Comparison of ENCODE assay signal across 23 mouse cellular contexts in genomic region chr13:69394544-69394943, GRCm38 (mm10).
DNase-seq lines count a peak whose midpoint lies in the region; ATAC-seq and TF ChIP-seq lines count a peak whose summit lies in the region.
"Had no signal": no experiment of that assay in that cellular context is flagged by ENCODE, and none has a peak within 500 bp of the region (broad histone marks: within the 10 kb centered on the region; RNA-seq: fewer than 3 reads in every experiment).

No protein-coding gene starts in this region.

- no peaks in the 10 kb centered on the region for H3K27me3 ChIP-seq in liver, embryonic 11.5 days (replicated peaks; ENCODE audit: control insufficient read depth, insufficient read depth, low read length)
- no peaks in the 10 kb centered on the region for H3K27me3 ChIP-seq in liver, embryonic 12.5 days (replicated peaks)
- H3K27me3 ChIP-seq in liver, embryonic 16.5 days (ENCODE audit: control insufficient read depth, insufficient read depth, low read depth, low read length), result no peaks in the 10 kb centered on the region
- H3K27me3 ChIP-seq: embryonic facial prominence, embryonic 12.5 days; forebrain, embryonic 13.5 days; Patski had no signal

- no peaks in the 10 kb centered on the region for H3K4me1 ChIP-seq in liver, embryonic 11.5 days (replicated peaks; ENCODE audit: control insufficient read depth, insufficient read depth, low read length)
- H3K4me1 ChIP-seq in liver, embryonic 12.5 days, result no peaks in the 10 kb centered on the region
- H3K4me1 ChIP-seq in liver, embryonic 16.5 days (ENCODE audit: control insufficient read depth, low read depth, low read length), result no peaks in the 10 kb centered on the region
- H3K4me1 ChIP-seq in lung, adult 2 months (ENCODE audit: control insufficient read depth, insufficient read depth, low read length), result no peaks in the 10 kb centered on the region
- H3K4me1 ChIP-seq: embryonic facial prominence, embryonic 10.5 days; embryonic facial prominence, embryonic 12.5 days; forebrain, embryonic 13.5 days had no signal

- H3K4me3 ChIP-seq in liver, embryonic 11.5 days (ENCODE audit: low read depth, low read length), result no peak overlapping the region
- H3K4me3 ChIP-seq in liver, embryonic 12.5 days, result no peak overlapping the region
- no peak overlapping the region for H3K4me3 ChIP-seq in liver, embryonic 16.5 days (ENCODE audit: low read depth, low read length)
- no peak overlapping the region for H3K4me3 ChIP-seq in lung, adult 2 months (replicated peaks; ENCODE audit: extremely low read depth, low read depth, low read length)
- H3K4me3 ChIP-seq: embryonic facial prominence, embryonic 10.5 days; embryonic facial prominence, embryonic 12.5 days; forebrain, embryonic 13.5 days had no signal

- no peak for TF ChIP-seq CTCF in lung, adult 2 months (IDR thresholded peaks at IDR 0.05; ENCODE audit: insufficient read depth, low read length)

- H3K9ac ChIP-seq in liver, embryonic 11.5 days (ENCODE audit: low read depth, low read length), result no peak overlapping the region
- no peak overlapping the region for H3K9ac ChIP-seq in liver, embryonic 12.5 days
- no peak overlapping the region for H3K9ac ChIP-seq in liver, embryonic 16.5 days (ENCODE audit: low read depth, low read length)
- H3K9ac ChIP-seq: embryonic facial prominence, embryonic 12.5 days; forebrain, embryonic 13.5 days had no signal

- no peak overlapping the region for H3K4me2 ChIP-seq in liver, embryonic 11.5 days
- no peak overlapping the region for H3K4me2 ChIP-seq in liver, embryonic 12.5 days
- no peak overlapping the region for H3K4me2 ChIP-seq in liver, embryonic 16.5 days (ENCODE audit: low read depth, low read length)
- H3K4me2 ChIP-seq: embryonic facial prominence, embryonic 12.5 days; forebrain, embryonic 13.5 days had no signal

- 68% methylated on average over 4 of the region's 4 CpGs for whole genome bisulfite sequencing in liver, embryonic 11.5 days
- WGBS in liver, embryonic 12.5 days (ENCODE audit: insufficient replicate concordance), result 54% methylated on average over 4 of the region's 4 CpGs
- 52% methylated on average over 4 of the region's 4 CpGs for WGBS in liver, embryonic 16.5 days (ENCODE audit: insufficient replicate concordance)
- WGBS in lung, adult 2 months, result 76% methylated on average over 4 of the region's 4 CpGs

- no peak overlapping the region for H3K27ac ChIP-seq in liver, embryonic 11.5 days (ENCODE audit: low read depth, low read length)
- H3K27ac ChIP-seq in liver, embryonic 12.5 days, result no peak overlapping the region
- H3K27ac ChIP-seq in liver, embryonic 16.5 days (ENCODE audit: low read length), result no peak overlapping the region
- H3K27ac ChIP-seq: embryonic facial prominence, embryonic 10.5 days; embryonic facial prominence, embryonic 12.5 days; forebrain, embryonic 13.5 days had no signal

- TF ChIP-seq POLR2A in lung, adult 2 months (IDR thresholded peaks at IDR 0.05; ENCODE audit: borderline replicate concordance, extremely low read depth, low read depth, low read length), result no peak

- peak; percentile 54 for ATAC-seq in liver, embryonic 11.5 days (replicated peaks; ENCODE audit: low FRiP score)
- ATAC-seq in liver, embryonic 12.5 days, result peak; percentile 27; the same call in 1 of the 2 replicates
- peak; percentile 45 for ATAC-seq in liver, embryonic 16.5 days (ENCODE audit: low read depth)
- no peak for ATAC-seq in megakaryocyte progenitor cell, adult 5-6 weeks (replicated peaks; ENCODE audit: poor library complexity)
- ATAC-seq: activated CD4-positive, CD25-positive, alpha-beta regulatory T cell, adult 4 months; CD4-positive, CD25-positive, alpha-beta regulatory T cell, adult 4 months; forebrain, embryonic 13.5 days; Patski had no signal

- H3K9me3 ChIP-seq in liver, embryonic 11.5 days (ENCODE audit: control insufficient read depth, low read length), result no peaks in the 10 kb centered on the region
- H3K9me3 ChIP-seq in liver, embryonic 12.5 days (replicated peaks), result no peaks in the 10 kb centered on the region
- no peaks in the 10 kb centered on the region for H3K9me3 ChIP-seq in liver, embryonic 16.5 days (replicated peaks; ENCODE audit: control insufficient read depth, low read length)
- H3K9me3 ChIP-seq: embryonic facial prominence, embryonic 10.5 days; embryonic facial prominence, embryonic 12.5 days; forebrain, embryonic 13.5 days had no signal

- DNase-seq in liver, embryonic 11.5 days (ENCODE audit: low spot score), result no peak
- no peak for DNase-seq in liver
- peak; percentile 20 for DNase-seq in yolk sac, embryonic 10.5 days (ENCODE audit: low spot score)
- no peak for DNase-seq in lung, adult 2 months
- DNase-seq: adrenal gland, adult 8-10 months; adrenal gland, postnatal 14 days; adrenal gland, postnatal 36 days; B cell, adult 2 months; cerebellum, adult 11-12 months; cerebellum, adult 2 months; cerebellum, adult 9-10 months; cerebellum, postnatal 10 days; cerebellum, postnatal 25 days had no signal

- no peaks in the 10 kb centered on the region for H3K36me3 ChIP-seq in liver, embryonic 11.5 days (ENCODE audit: control insufficient read depth, insufficient read depth, low read length)
- H3K36me3 ChIP-seq in liver, embryonic 12.5 days, result no peaks in the 10 kb centered on the region
- no peaks in the 10 kb centered on the region for H3K36me3 ChIP-seq in liver, embryonic 16.5 days (ENCODE audit: control insufficient read depth, insufficient read depth)
- H3K36me3 ChIP-seq: embryonic facial prominence, embryonic 10.5 days; embryonic facial prominence, embryonic 12.5 days; G1E had no signal
